Mouse (Mus musculus): ENCODE results near the gene Ccdc162. TPM values are rescaled to one million over a fixed set of nuclear protein-coding genes. Genes with fewer than 3 reads are reported as not detected.

Ccdc162 gene
- polyA plus RNA-seq, 1 experiment: not detected

DNA sequence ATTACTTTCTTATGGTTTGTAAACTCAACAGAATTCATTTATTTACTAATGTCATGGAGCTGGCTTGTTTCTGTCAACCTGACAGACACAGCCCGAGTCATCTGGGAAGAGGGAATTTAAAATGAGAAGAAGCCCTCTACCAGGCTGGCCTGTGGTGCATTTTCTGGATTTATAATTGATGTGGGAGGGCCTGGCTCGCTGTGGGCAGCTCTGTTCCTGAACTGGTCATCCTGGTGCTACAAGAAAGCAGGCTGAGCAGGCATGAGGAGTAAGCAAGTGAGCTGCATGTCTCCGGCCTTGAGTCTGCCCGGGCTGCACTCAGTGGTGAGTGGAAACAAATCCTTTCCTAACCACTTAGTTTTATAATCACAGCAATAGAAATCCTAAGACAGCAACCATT, 27.6 kb upstream of the Ccdc162 start:
- TF ChIP-seq CTCF (IDR thresholded peaks at IDR 0.05; ENCODE audit: insufficient read depth, low read depth, low read length): no peak
- TF ChIP-seq POLR2A (IDR thresholded peaks at IDR 0.05; ENCODE audit: insufficient read depth, low read depth, low read length): no peak
- H3K27ac ChIP-seq (ENCODE audit: insufficient read depth, low read depth, low read length): no peak overlapping the region
- no peaks in the 10 kb centered on the region; the same call in 1 of the 2 replicates for H3K4me1 ChIP-seq (ENCODE audit: control insufficient read depth, insufficient read depth, low read length)
- 82% methylated on average over 4 of the region's 4 CpGs for WGBS
- H3K4me3 ChIP-seq (ENCODE audit: insufficient read depth, low read depth, low read length): no peak overlapping the region

DNA sequence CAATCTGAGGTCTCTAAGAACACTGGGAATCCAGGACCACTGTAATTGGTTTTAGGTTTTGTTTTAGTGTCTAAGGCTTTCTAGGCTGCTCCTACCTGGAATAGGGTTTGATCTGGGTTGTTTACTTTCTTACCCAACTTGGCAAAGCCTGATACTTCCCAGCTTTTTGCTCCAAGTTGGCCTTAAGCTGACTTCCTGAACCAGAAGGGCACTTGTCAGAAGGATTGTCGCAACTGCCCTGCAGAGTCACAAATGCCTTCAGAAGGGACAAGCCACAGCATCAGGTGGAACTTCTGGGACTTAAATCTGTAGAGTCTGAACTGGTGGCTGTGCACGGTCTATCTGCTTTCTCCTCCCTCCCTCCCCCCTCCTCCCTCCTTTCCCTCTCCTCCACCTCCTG, 23.8 kb upstream of the Ccdc162 start:
- no peak overlapping the region for H3K27ac ChIP-seq (ENCODE audit: insufficient read depth, low read depth, low read length)
- 89% methylated on average over 2 of the region's 2 CpGs for WGBS
- H3K4me1 ChIP-seq (ENCODE audit: control insufficient read depth, insufficient read depth, low read length): no peaks in the 10 kb centered on the region; the same call in 1 of the 2 replicates
- no peak for TF ChIP-seq POLR2A (IDR thresholded peaks at IDR 0.05; ENCODE audit: insufficient read depth, low read depth, low read length)
- no peak for TF ChIP-seq CTCF (IDR thresholded peaks at IDR 0.05; ENCODE audit: insufficient read depth, low read depth, low read length)
- no peak overlapping the region for H3K4me3 ChIP-seq (ENCODE audit: insufficient read depth, low read depth, low read length)

DNA sequence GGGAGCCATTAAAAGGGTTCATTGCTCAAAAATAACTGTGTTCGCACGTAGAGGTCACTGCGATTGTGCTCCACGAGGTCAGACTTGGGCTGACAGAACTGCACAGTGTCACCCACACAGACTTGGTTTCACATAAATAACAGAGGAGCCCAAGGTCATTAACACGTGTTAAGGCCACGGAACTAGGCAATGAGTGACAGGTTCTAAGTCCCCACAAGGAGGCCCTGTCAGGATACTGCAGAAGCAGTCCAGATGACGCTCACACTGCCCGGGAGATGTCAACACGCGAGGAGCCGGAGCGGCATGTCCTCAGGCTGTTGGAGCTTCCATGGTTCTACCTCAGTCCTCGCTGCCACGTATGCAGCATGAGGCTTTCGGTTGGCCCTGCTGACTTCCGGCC, 20.8 kb upstream of the Ccdc162 start:
- TF ChIP-seq CTCF (IDR thresholded peaks at IDR 0.05; ENCODE audit: insufficient read depth, low read depth, low read length) (no peak), POLR2A (IDR thresholded peaks at IDR 0.05; ENCODE audit: insufficient read depth, low read depth, low read length) (no peak)
- no peak overlapping the region for H3K4me3 ChIP-seq (ENCODE audit: insufficient read depth, low read depth, low read length)
- no peak overlapping the region for H3K27ac ChIP-seq (ENCODE audit: insufficient read depth, low read depth, low read length)
- H3K4me1 ChIP-seq (ENCODE audit: control insufficient read depth, insufficient read depth, low read length): no peaks in the 10 kb centered on the region; the same call in 1 of the 2 replicates
- WGBS: 97% methylated on average over 16 of the region's 16 CpGs

DNA sequence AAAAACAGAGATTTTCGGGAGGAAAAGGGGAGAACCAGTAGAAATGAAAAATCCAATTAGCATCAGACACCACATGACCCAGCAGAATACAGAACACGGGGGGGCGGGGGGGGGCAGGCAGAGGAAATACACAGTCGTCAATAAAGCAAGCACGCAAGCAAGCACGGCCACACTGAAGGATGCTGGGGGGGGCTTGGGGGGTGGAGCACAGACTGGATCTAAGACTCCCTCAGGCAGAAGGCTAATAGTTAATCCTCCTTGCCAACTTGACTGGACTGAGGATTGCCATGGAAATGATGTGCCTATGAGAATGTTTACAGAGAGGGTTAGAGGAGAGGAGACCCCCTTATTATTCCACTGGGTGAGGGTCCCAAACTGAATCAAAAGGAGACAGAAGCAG, 19.0 kb upstream of the Ccdc162 start:
- no peaks in the 10 kb centered on the region for H3K4me1 ChIP-seq (ENCODE audit: control insufficient read depth, insufficient read depth, low read length)
- H3K27ac ChIP-seq (ENCODE audit: insufficient read depth, low read depth, low read length): no peak overlapping the region
- TF ChIP-seq CTCF (IDR thresholded peaks at IDR 0.05; ENCODE audit: insufficient read depth, low read depth, low read length) (no peak), POLR2A (IDR thresholded peaks at IDR 0.05; ENCODE audit: insufficient read depth, low read depth, low read length) (no peak)
- WGBS: 64% methylated on average over 6 of the region's 6 CpGs
- H3K4me3 ChIP-seq (ENCODE audit: insufficient read depth, low read depth, low read length): no peak overlapping the region

DNA sequence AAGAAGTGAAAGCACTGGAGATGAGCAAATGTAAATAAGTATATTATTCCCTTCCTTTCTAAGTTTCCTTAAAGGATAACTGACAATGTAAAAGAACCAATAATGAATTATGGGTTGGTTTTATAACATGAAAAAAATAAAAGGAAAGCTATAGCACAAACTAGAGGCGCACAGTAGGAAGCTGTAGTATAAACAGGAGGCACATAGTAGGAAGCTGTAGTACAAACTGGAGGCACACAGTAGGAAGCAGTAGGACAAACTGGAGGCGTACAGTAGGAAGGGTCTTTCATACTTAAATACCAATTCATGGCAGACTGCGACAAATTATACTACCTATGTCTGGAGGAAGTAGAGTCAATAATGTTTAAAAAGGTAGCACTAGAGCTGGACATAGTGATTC, 16.8 kb upstream of the Ccdc162 start:
- 99% methylated on average over 3 of the region's 3 CpGs for WGBS

DNA sequence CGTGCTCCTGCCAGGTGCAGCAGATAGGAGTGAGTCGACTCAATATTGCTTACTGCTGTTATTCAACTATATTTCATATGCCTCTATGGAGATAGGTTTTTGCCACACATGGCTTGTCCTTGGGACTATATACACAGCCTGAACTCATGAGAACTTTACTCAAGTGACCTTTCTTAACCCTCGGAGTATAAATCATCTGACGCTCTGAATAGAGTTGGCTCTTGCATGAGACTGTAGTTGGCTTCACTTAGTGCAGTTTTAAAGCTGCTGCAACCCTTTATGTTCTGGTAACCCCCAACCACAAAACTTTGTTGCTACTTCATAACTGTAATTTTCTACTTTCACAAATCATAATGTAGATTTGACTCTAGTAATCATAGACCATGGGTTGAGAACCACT, 15.5 kb upstream of the Ccdc162 start:
- H3K4me3 ChIP-seq (ENCODE audit: insufficient read depth, low read depth, low read length): no peak overlapping the region
- no peak overlapping the region for H3K27ac ChIP-seq (ENCODE audit: insufficient read depth, low read depth, low read length)
- 90% methylated on average over 4 of the region's 4 CpGs for WGBS
- no peaks in the 10 kb centered on the region for H3K4me1 ChIP-seq (ENCODE audit: control insufficient read depth, insufficient read depth, low read length)
- TF ChIP-seq POLR2A (IDR thresholded peaks at IDR 0.05; ENCODE audit: insufficient read depth, low read depth, low read length): no peak
- TF ChIP-seq CTCF (IDR thresholded peaks at IDR 0.05; ENCODE audit: insufficient read depth, low read depth, low read length): no peak

More for the DNA sequence above, 16.8 kb upstream of the Ccdc162 start:
- H3K4me1 ChIP-seq (ENCODE audit: control insufficient read depth, insufficient read depth, low read length): no peaks in the 10 kb centered on the region
- no peak for TF ChIP-seq POLR2A (IDR thresholded peaks at IDR 0.05; ENCODE audit: insufficient read depth, low read depth, low read length)
- no peak for TF ChIP-seq CTCF (IDR thresholded peaks at IDR 0.05; ENCODE audit: insufficient read depth, low read depth, low read length)
- H3K4me3 ChIP-seq (ENCODE audit: insufficient read depth, low read depth, low read length): no peak overlapping the region
- no peak overlapping the region for H3K27ac ChIP-seq (ENCODE audit: insufficient read depth, low read depth, low read length)

DNA sequence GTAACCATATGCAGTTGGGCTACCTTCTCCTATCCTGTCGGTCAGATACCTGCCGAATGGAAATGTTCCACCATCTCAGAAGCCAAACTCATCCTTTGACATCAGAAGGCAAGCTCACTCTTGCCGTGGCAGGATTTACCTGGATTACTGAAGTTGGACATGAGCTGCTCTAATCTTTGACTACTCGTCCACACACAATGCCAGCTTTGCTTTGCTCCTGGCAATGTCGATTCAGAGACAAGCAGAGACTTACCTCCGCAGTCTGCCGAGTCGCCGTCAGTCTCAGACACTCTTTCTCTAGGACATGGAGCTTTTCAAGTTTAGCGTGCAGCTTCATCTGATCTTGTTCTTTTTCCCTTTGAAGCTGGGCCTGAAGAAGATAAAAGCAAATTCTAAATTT, 14.3 kb upstream of the Ccdc162 start:
- TF ChIP-seq CTCF (IDR thresholded peaks at IDR 0.05; ENCODE audit: insufficient read depth, low read depth, low read length): no peak
- no peak for TF ChIP-seq POLR2A (IDR thresholded peaks at IDR 0.05; ENCODE audit: insufficient read depth, low read depth, low read length)
- Histone ChIP-seq H3K27ac (ENCODE audit: insufficient read depth, low read depth, low read length) (no peak overlapping the region), H3K4me1 (ENCODE audit: control insufficient read depth, insufficient read depth, low read length) (no peaks in the 10 kb centered on the region), H3K4me3 (ENCODE audit: insufficient read depth, low read depth, low read length) (no peak overlapping the region)
- 93% methylated on average over 10 of the region's 10 CpGs for WGBS

DNA sequence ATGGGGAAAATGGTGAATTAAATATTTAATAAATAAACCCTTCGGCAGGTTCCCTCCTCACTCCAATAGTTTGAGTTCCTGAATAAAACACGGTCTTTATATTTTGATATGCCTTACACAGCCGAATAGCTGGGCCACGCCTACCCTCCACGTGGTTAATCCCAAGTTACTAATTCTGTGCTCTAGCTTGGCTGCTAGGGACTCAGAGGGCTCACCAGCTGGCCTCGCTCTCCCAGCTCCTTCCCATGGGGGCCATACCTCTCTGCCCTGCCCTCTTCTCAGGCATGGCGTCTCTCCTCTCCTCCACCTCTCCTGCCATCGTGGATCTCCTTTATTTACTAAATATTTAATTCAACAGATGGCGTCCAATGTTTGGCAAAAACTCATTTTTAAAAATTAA, 9.8 kb upstream of the Ccdc162 start:
- Histone ChIP-seq H3K4me1 (ENCODE audit: control insufficient read depth, insufficient read depth, low read length) (no peaks in the 10 kb centered on the region), H3K4me3 (ENCODE audit: insufficient read depth, low read depth, low read length) (no peak overlapping the region), H3K27ac (ENCODE audit: insufficient read depth, low read depth, low read length) (no peak overlapping the region)
- 89% methylated on average over 9 of the region's 9 CpGs for WGBS
- TF ChIP-seq POLR2A (IDR thresholded peaks at IDR 0.05; ENCODE audit: insufficient read depth, low read depth, low read length) (no peak), CTCF (IDR thresholded peaks at IDR 0.05; ENCODE audit: insufficient read depth, low read depth, low read length) (no peak)

DNA sequence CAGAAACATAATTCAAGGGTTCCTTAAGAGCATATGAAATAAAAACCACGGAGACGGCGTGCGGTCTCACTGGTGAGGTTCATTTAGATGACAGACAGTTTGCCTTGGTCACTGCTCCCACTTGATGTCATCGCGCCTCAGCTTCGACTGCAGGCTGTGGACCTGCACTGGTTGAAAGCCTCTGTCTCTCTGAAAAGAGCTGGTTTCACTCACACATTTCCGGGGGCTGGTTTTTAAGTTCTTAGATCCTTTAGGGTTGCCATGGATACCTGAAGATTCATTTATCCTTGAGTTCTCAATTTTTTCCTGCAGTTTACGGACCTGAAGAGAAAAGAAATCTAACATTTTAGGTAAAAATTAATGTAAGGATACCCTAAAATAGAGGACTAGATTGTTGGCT, 3.2 kb upstream of the Ccdc162 start:
- H3K27ac ChIP-seq (ENCODE audit: insufficient read depth, low read depth, low read length): no peak overlapping the region
- peaks cover 11% of the 10 kb centered on the region for H3K4me1 ChIP-seq (ENCODE audit: control insufficient read depth, insufficient read depth, low read length)
- TF ChIP-seq POLR2A (IDR thresholded peaks at IDR 0.05; ENCODE audit: insufficient read depth, low read depth, low read length) (no peak), CTCF (IDR thresholded peaks at IDR 0.05; ENCODE audit: insufficient read depth, low read depth, low read length) (no peak)
- H3K4me3 ChIP-seq (ENCODE audit: insufficient read depth, low read depth, low read length): no peak overlapping the region
- 68% methylated on average over 9 of the region's 9 CpGs for WGBS

DNA sequence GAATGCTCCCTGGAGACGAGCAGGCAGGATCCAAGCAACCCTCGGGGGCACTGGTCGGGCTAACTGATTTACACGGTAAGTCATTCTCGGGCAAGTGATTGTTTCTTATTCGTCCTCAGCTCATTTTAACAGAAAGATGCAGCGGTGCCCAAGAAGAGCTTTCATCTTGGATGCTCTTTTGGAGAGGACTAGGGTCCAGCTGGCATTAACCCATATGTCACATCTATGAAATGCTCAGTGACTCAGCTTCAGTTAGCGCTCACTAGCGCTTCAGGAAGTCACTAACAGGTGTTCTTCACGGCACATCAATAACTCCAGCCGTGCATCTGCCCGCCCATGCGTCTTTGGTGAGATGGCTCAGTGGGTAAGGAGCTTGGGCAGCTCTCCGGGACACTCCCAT, 877 bp downstream of the Ccdc162 start:
- TF ChIP-seq CTCF (IDR thresholded peaks at IDR 0.05; ENCODE audit: insufficient read depth, low read depth, low read length): no peak
- no peak for TF ChIP-seq POLR2A (IDR thresholded peaks at IDR 0.05; ENCODE audit: insufficient read depth, low read depth, low read length)
- Histone ChIP-seq H3K4me1 (ENCODE audit: control insufficient read depth, insufficient read depth, low read length) (peaks cover 11% of the 10 kb centered on the region), H3K4me3 (ENCODE audit: insufficient read depth, low read depth, low read length) (no peak overlapping the region), H3K27ac (ENCODE audit: insufficient read depth, low read depth, low read length) (no peak overlapping the region)
- WGBS: 75% methylated on average over 14 of the region's 14 CpGs

All from olfactory bulb, adult 2 months (tissue).